Mouse (Mus musculus): ENCODE measurements around the gene Frmpd2. TPM values are rescaled to one million over a fixed set of nuclear protein-coding genes. Genes with fewer than 3 reads are reported as not detected.

Frmpd2 gene
- polyA plus RNA-seq, 1 experiment = 0.13 TPM

DNA sequence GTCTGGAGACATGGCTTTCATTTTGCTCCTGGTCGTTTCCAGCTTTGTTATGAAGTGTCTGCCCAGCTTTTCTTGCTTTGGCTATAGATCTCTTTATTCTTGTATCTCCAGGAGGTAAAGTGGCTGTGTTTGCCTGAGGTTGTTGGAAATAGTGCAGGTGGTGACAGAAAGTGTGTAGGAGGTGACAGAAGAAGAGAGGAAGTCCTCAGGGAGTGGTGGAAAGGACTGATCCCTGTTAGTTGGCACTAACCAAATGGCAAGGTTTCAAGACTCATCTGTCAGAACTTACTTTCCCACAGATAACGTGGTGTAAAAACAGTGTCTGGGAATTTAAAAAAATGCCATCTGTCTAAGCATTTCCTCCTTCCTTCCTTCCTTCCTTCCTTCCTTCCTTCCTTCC, 3.0 kb downstream of the Frmpd2 start:
- H3K27me3 ChIP-seq (ENCODE audit: control insufficient read depth, insufficient read depth, low read length) = no peaks in the 10 kb centered on the region
- TF ChIP-seq CTCF (IDR thresholded peaks at IDR 0.05; ENCODE audit: borderline replicate concordance, control insufficient read depth, extremely low read depth, insufficient read depth, low read length, poor library complexity) (no peak), POLR2A (IDR thresholded peaks at IDR 0.05; ENCODE audit: control insufficient read depth, extremely low read depth, insufficient read depth, low read length, poor library complexity) (no peak)
- H3K27ac ChIP-seq (ENCODE audit: control insufficient read depth, insufficient read depth, low read length) = no peak overlapping the region
- no peaks in the 10 kb centered on the region for H3K36me3 ChIP-seq (ENCODE audit: control insufficient read depth, insufficient read depth, low read length)
- H3K4me1 ChIP-seq (replicated peaks; ENCODE audit: control insufficient read depth, insufficient read depth, low read length) = no peaks in the 10 kb centered on the region
- DNase-seq = no peak
- 66% methylated on average over 2 of the region's 2 CpGs for WGBS
- H3K4me3 ChIP-seq (ENCODE audit: control insufficient read depth, insufficient read depth, low read length) = no peak overlapping the region

GRCm38 (mm10) chr14:33476094-33476760, 4.7 kb downstream of the Frmpd2 start:
- Histone ChIP-seq H3K27me3 (ENCODE audit: control insufficient read depth, insufficient read depth, low read length) (no peaks in the 10 kb centered on the region), H3K4me3 (ENCODE audit: control insufficient read depth, insufficient read depth, low read length) (no peak overlapping the region), H3K4me1 (replicated peaks; ENCODE audit: control insufficient read depth, insufficient read depth, low read length) (no peaks in the 10 kb centered on the region), H3K36me3 (ENCODE audit: control insufficient read depth, insufficient read depth, low read length) (no peaks in the 10 kb centered on the region), H3K27ac (ENCODE audit: control insufficient read depth, insufficient read depth, low read length) (no peak overlapping the region)
- WGBS = 40% methylated on average over 3 of the region's 3 CpGs
- TF ChIP-seq CTCF (IDR thresholded peaks at IDR 0.05; ENCODE audit: borderline replicate concordance, control insufficient read depth, extremely low read depth, insufficient read depth, low read length, poor library complexity) (no peak), POLR2A (IDR thresholded peaks at IDR 0.05; ENCODE audit: control insufficient read depth, extremely low read depth, insufficient read depth, low read length, poor library complexity) (no peak)
- DNase-seq = no peak

GRCm38 (mm10) chr14:33481991-33482390, 10.5 kb downstream of the Frmpd2 start:
- WGBS = 96% methylated on average over 3 of the region's 3 CpGs
- TF ChIP-seq CTCF (IDR thresholded peaks at IDR 0.05; ENCODE audit: borderline replicate concordance, control insufficient read depth, extremely low read depth, insufficient read depth, low read length, poor library complexity) (no peak), POLR2A (IDR thresholded peaks at IDR 0.05; ENCODE audit: control insufficient read depth, extremely low read depth, insufficient read depth, low read length, poor library complexity) (no peak)

GRCm38 (mm10) chr14:33487805-33488550, 16.5 kb downstream of the Frmpd2 start:
- DNase-seq = no peak
- WGBS = 90% methylated on average over 15 of the region's 15 CpGs
- Histone ChIP-seq H3K27me3 (ENCODE audit: control insufficient read depth, insufficient read depth, low read length) (no peaks in the 10 kb centered on the region), H3K36me3 (ENCODE audit: control insufficient read depth, insufficient read depth, low read length) (no peaks in the 10 kb centered on the region), H3K4me1 (replicated peaks; ENCODE audit: control insufficient read depth, insufficient read depth, low read length) (no peaks in the 10 kb centered on the region), H3K27ac (ENCODE audit: control insufficient read depth, insufficient read depth, low read length) (no peak overlapping the region), H3K4me3 (ENCODE audit: control insufficient read depth, insufficient read depth, low read length) (no peak overlapping the region)
- TF ChIP-seq CTCF (IDR thresholded peaks at IDR 0.05; ENCODE audit: borderline replicate concordance, control insufficient read depth, extremely low read depth, insufficient read depth, low read length, poor library complexity) (no peak), POLR2A (IDR thresholded peaks at IDR 0.05; ENCODE audit: control insufficient read depth, extremely low read depth, insufficient read depth, low read length, poor library complexity) (no peak)

More at GRCm38 (mm10) chr14:33481991-33482390, 10.5 kb downstream of the Frmpd2 start:
- Histone ChIP-seq H3K4me3 (ENCODE audit: control insufficient read depth, insufficient read depth, low read length) (no peak overlapping the region), H3K4me1 (replicated peaks; ENCODE audit: control insufficient read depth, insufficient read depth, low read length) (no peaks in the 10 kb centered on the region), H3K27me3 (ENCODE audit: control insufficient read depth, insufficient read depth, low read length) (no peaks in the 10 kb centered on the region), H3K27ac (ENCODE audit: control insufficient read depth, insufficient read depth, low read length) (no peak overlapping the region), H3K36me3 (ENCODE audit: control insufficient read depth, insufficient read depth, low read length) (no peaks in the 10 kb centered on the region)
- DNase-seq = no peak

DNA sequence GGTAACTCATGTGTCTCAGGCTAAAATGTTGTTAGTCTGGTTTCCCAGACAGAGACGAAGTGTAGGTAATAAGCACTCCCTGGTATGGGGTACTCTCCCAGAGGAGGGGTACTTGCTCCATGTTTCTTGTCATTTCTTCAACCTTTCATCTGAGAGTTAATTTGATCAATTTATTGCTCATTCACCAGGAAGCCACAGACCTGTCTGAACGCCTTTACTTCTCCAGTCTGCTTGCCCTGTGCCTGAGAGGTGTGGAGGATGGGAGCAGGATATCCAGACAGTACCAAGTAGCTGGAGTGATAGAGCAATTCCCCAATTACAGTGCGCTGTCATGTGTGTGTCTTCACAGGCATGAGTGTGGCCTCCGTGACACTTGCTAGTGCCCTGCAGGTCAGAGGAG, 23.7 kb downstream of the Frmpd2 start:
- TF ChIP-seq POLR2A (IDR thresholded peaks at IDR 0.05; ENCODE audit: control insufficient read depth, extremely low read depth, insufficient read depth, low read length, poor library complexity) (no peak), CTCF (IDR thresholded peaks at IDR 0.05; ENCODE audit: borderline replicate concordance, control insufficient read depth, extremely low read depth, insufficient read depth, low read length, poor library complexity) (no peak)
- WGBS = 88% methylated on average over 4 of the region's 4 CpGs
- H3K27ac ChIP-seq (ENCODE audit: control insufficient read depth, insufficient read depth, low read length) = no peak overlapping the region

GRCm38 (mm10) chr14:33497418-33497817, 25.9 kb downstream of the Frmpd2 start:
- WGBS = 87% methylated on average over 5 of the region's 5 CpGs

More for the DNA sequence above, 23.7 kb downstream of the Frmpd2 start:
- no peak for DNase-seq
- no peaks in the 10 kb centered on the region for H3K27me3 ChIP-seq (ENCODE audit: control insufficient read depth, insufficient read depth, low read length)
- no peaks in the 10 kb centered on the region for H3K36me3 ChIP-seq (ENCODE audit: control insufficient read depth, insufficient read depth, low read length)
- no peaks in the 10 kb centered on the region for H3K4me1 ChIP-seq (replicated peaks; ENCODE audit: control insufficient read depth, insufficient read depth, low read length)
- no peak overlapping the region for H3K4me3 ChIP-seq (ENCODE audit: control insufficient read depth, insufficient read depth, low read length)

More at GRCm38 (mm10) chr14:33497418-33497817, 25.9 kb downstream of the Frmpd2 start:
- TF ChIP-seq POLR2A (IDR thresholded peaks at IDR 0.05; ENCODE audit: control insufficient read depth, extremely low read depth, insufficient read depth, low read length, poor library complexity) = no peak
- TF ChIP-seq CTCF (IDR thresholded peaks at IDR 0.05; ENCODE audit: borderline replicate concordance, control insufficient read depth, extremely low read depth, insufficient read depth, low read length, poor library complexity) = no peak
- no peaks in the 10 kb centered on the region for H3K36me3 ChIP-seq (ENCODE audit: control insufficient read depth, insufficient read depth, low read length)
- no peaks in the 10 kb centered on the region for H3K4me1 ChIP-seq (replicated peaks; ENCODE audit: control insufficient read depth, insufficient read depth, low read length)
- no peaks in the 10 kb centered on the region for H3K27me3 ChIP-seq (ENCODE audit: control insufficient read depth, insufficient read depth, low read length)
- DNase-seq = no peak
- H3K27ac ChIP-seq (ENCODE audit: control insufficient read depth, insufficient read depth, low read length) = no peak overlapping the region
- no peak overlapping the region for H3K4me3 ChIP-seq (ENCODE audit: control insufficient read depth, insufficient read depth, low read length)

Measured in thymus, adult 2 months (tissue).